Mouse (Mus musculus) forebrain, embryonic 12.5 days (tissue): ENCODE results near the gene Aaas. TPM values are rescaled to one million over a fixed set of nuclear protein-coding genes. Genes with fewer than 3 reads are reported as not detected.

Experiments
- ATAC-seq: fragments of 200-750 bp; cut with Nextera tagmentation; 2 replicates; pipeline ENCODE4 v1.8.0; 2017; ENCODE audit warnings: moderate TSS enrichment; ENCODE audit not compliant: low FRiP score
- H3K27ac ChIP-seq: fragments of 300-500 bp; sonication (generic); 2 replicates; pipeline ENCODE4 v1.5.1; 2016; ENCODE audit warnings: mild to moderate bottlenecking
- H3K27me3 ChIP-seq: fragments of 300-500 bp; sonication (generic); 2 replicates; pipeline ENCODE4 v1.6.1; 2016; ENCODE audit warnings: mild to moderate bottlenecking
- H3K36me3 ChIP-seq: fragments of 300-500 bp; sonication (generic); replicated peaks from 2 replicates; pipeline ENCODE4 v1.6.1; 2016; ENCODE audit warnings: mild to moderate bottlenecking
- H3K4me1 ChIP-seq: fragments of 300-500 bp; sonication (generic); 2 replicates; pipeline ENCODE4 v1.6.1; 2016
- H3K4me2 ChIP-seq: fragments of 300-500 bp; sonication (generic); 2 replicates; pipeline ENCODE4 v1.6.1; 2016; ENCODE audit warnings: mild to moderate bottlenecking, moderate library complexity
- H3K4me3 ChIP-seq: fragments of 300-500 bp; sonication (generic); replicated peaks from 2 replicates; pipeline ENCODE4 v1.5.1; 2016; ENCODE audit warnings: mild to moderate bottlenecking
- H3K9ac ChIP-seq: fragments of 300-500 bp; sonication (generic); 2 replicates; pipeline ENCODE4 v1.6.1; 2016; ENCODE audit warnings: mild to moderate bottlenecking
- H3K9me3 ChIP-seq: fragments of 300-500 bp; sonication (generic); 2 replicates; pipeline ENCODE4 v1.6.1; 2016
- WGBS: fragments of 180-500 bp; shearing (Covaris S2); methylation state at CpG from one replicate; pipeline ENCODE4 v1.1.7; 2016; 5-methylcytosine and 5-hydroxymethylcytosine counted together
- polyA plus RNA-seq: library from polyadenylated mRNA; unstranded; fragments of >200 nt; fragmentation: Nextera tagmentation; extraction: Ambion mirVana; gene quantifications from 2 replicates; pipeline ENCODE4 v1.2.1, GENCODE M21; 2016

Gene Aaas
- polyA plus RNA-seq, 1 experiment from 2014 or later = 75.0 TPM

DNA sequence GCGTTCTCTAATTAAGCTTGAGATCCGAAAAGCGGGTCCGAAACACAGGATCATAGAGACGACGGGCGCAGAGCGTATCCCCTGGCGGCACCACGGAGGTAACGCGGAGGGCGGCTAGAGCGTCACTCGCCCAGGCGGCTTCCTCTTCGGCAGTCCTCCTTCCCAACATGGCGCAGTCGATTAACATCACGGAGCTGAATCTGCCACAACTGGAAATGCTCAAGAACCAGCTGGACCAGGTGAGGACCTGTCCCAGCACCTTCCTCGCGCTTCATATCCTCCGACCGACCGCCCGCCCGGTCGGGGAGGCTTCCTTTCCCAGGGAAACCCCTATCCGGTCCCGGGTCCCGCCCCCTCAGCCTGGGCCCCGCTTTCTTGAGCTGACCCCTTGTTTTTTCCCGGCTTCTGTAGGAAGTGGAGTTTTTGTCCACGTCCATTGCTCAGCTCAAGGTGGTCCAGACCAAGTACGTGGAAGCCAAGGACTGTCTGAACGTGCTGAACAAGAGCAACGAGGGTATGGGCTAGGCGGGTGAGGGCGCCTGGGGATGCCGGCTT lies 24.5 kb downstream of the Aaas start, which contains the start of gene Pfdn5:
Gene Pfdn5 (plus strand): TSS at position 95 of the 555 bp plus-strand sequence.
- peak within 1 kb of the TSS; percentile 83 for H3K4me3 ChIP-seq
- peak within 1 kb of the TSS; percentile 68 for H3K27ac ChIP-seq
- H3K4me1 ChIP-seq = peaks cover 14% of the 10 kb centered on the region
- peak within 1 kb of the TSS; percentile 75 for H3K4me2 ChIP-seq
- H3K9me3 ChIP-seq = no peaks in the 10 kb centered on the region
- peaks cover 62% of the 10 kb centered on the region for H3K36me3 ChIP-seq
- no peaks in the 10 kb centered on the region for H3K27me3 ChIP-seq
- peak; percentile 94 for ATAC-seq
- WGBS = under 1% methylated on average over 40 of the region's 40 CpGs
- peak within 1 kb of the TSS; percentile 87 for H3K9ac ChIP-seq

DNA sequence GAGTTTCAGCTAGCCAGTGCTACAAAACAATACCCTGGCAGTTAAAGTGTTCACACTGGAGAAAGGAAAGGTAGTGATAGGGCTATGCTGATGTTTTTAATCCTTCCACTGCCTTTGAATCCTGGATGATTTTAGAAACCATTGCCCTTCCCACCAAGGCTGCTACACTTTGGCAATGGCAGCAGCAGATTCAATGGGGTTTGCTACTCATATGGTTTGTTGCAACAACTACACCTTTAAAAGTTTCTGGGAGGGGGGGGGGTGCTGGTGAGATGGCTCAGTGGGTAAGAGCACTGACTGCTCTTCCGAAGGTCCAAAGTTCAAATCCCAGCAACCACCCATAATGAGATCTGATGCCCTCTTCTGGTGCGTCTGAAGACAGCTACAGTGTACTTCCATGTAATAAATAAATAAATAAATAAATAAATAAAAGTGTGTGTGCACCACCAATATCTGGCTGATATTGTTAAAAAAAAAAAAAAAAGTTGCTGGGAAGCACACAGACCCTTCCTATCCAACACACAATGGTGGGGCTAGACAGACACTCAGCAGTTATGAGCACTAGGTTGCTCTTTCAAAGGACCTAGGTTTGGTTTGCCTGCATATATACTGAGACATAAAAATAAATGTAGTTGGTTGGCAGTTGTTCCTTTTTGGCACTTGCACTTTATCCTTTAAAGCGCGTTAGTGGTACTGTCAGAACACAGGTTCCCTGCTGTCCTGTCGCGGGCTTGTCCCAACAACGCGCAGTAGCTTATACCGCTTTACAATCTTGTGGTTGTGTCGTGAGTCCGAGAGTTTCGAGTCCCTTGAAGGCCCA lies 25.7 kb downstream of the Aaas start:
- peak overlapping the region; percentile 75 for H3K4me2 ChIP-seq
- WGBS = 77% methylated on average over 12 of the region's 12 CpGs
- no peak overlapping the region for H3K9ac ChIP-seq
- H3K9me3 ChIP-seq = no peaks in the 10 kb centered on the region
- peaks cover 66% of the 10 kb centered on the region for H3K36me3 ChIP-seq
- H3K27ac ChIP-seq = no peak overlapping the region
- no peak for ATAC-seq
- H3K27me3 ChIP-seq = no peaks in the 10 kb centered on the region
- H3K4me1 ChIP-seq = peaks cover 13% of the 10 kb centered on the region
- no peak overlapping the region; the same call in 1 of the 2 replicates for H3K4me3 ChIP-seq

DNA sequence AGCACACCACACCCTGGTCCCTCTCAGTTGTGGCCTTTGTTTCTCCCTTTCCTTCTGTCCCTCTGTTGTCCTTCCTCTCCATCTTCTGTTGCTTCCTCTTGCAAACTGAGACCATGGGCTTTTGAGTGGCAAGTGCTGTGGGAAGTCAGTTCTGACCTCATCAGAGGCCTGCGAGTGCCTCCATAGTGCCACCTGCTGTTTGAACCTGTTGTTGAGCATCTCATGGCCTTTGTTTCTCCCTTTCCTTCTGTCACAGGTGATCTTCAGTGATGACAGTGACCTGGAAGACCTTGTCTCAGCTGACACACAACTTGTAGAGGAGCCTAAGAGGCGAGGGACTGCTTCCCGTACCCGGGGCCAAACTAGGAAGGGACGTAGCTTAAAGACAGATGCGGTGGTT lies 34.3 kb downstream of the Aaas start:
- Histone ChIP-seq H3K36me3 (peaks cover 92% of the 10 kb centered on the region), H3K27me3 (no peaks in the 10 kb centered on the region), H3K9me3 (no peaks in the 10 kb centered on the region), H3K9ac (no peak overlapping the region), H3K27ac (no peak overlapping the region), H3K4me3 (no peak overlapping the region), H3K4me2 (no peak overlapping the region), H3K4me1 (no peaks in the 10 kb centered on the region)
- ATAC-seq = no peak
- 88% methylated on average over 6 of the region's 6 CpGs for WGBS

DNA sequence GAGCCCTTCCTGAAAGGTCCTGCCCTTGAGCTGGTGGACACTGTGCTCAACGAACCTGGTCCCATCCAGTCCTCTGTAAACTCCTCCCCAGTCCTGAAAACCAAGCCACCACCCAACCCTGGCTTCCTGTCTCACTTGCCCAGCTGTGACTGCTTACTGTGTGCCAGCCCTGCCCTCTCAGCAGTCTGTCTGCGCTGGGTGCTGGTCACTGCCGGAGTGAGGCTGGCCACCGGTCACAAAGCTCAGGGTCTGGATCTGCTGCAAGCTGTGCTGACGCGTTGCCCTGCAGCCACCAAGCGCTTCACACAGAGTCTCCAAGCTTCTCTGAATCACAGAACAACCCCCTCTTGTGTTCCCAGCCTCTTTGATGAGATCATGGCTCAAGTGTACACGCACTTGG lies 35.3 kb downstream of the Aaas start:
- H3K4me1 ChIP-seq = no peaks in the 10 kb centered on the region
- no peak overlapping the region for H3K4me2 ChIP-seq
- WGBS = 94% methylated on average over 8 of the region's 8 CpGs
- no peak for ATAC-seq
- no peaks in the 10 kb centered on the region for H3K9me3 ChIP-seq
- peaks cover 90% of the 10 kb centered on the region for H3K36me3 ChIP-seq
- no peak overlapping the region for H3K27ac ChIP-seq
- H3K4me3 ChIP-seq = no peak overlapping the region
- no peaks in the 10 kb centered on the region for H3K27me3 ChIP-seq
- 0 out of 2 replicates have a peak overlapping the region, but pooled peaks have one; percentile 7 for H3K9ac ChIP-seq

DNA sequence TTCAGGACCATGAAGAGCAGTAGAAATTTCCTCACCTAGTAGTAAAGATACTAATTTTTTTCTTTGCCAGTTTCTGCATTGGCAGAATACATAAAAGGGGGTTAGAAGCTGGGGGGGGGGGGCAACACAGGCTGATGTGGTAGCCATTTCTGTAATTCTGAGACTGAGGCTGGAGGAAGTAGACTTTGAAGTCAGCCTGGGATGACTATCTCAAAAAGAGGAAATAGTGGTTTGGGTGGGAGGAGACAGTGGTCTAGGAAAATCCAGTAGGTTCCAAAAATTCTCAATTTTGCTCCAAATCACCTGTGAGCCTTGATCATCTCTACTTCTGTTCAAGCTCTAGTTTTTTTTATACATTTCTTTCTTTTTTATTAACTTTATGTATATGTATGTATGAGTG lies 39.1 kb downstream of the Aaas start:
- no peak for ATAC-seq
- Histone ChIP-seq H3K27me3 (no peaks in the 10 kb centered on the region), H3K9me3 (no peaks in the 10 kb centered on the region), H3K4me1 (no peaks in the 10 kb centered on the region), H3K4me2 (no peak overlapping the region), H3K9ac (no peak overlapping the region), H3K36me3 (peaks cover 88% of the 10 kb centered on the region), H3K27ac (no peak overlapping the region), H3K4me3 (no peak overlapping the region)

DNA sequence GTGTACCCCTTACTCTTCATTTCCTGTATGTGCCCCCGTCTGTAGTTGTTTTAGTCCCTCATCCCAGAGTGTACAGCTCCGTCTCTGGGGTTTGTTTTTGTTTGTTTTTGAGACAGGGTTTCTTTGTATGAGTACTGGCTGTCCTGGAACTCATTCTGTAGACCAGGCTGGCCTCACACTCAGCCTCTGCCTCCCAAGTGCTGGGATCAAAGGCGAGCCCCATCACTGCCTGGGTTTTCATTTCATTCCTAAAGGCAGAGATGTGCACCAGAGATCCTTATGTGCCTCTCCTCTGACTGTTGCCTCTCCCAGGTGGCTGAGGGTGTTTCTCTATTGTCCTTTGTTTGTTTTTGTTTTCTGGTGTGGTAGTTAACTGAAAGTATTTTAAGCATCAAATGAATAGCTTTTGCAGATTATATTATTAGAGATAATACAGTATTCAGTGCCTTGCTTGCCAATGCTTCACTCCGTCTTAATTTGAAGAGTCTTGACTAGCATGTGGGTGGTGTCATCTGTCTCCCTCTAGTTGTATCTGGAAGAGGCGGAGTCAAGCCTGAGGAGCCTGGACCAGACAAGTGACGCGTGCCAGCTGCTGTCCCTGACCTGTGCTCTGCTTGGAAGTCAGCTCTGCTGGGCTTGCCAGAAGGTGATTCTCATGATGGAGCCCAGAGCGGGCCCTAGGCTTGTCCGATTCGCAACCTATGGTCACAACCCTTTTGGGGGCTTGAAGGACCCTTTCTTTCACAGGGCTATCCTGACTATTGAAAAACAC lies 40.3 kb downstream of the Aaas start:
- no peak overlapping the region for H3K27ac ChIP-seq
- no peak overlapping the region for H3K9ac ChIP-seq
- no peak overlapping the region for H3K4me2 ChIP-seq
- no peaks in the 10 kb centered on the region for H3K27me3 ChIP-seq
- no peaks in the 10 kb centered on the region for H3K4me1 ChIP-seq
- H3K9me3 ChIP-seq = no peaks in the 10 kb centered on the region
- WGBS = 93% methylated on average over 10 of the region's 10 CpGs
- no peak overlapping the region for H3K4me3 ChIP-seq
- peaks cover 88% of the 10 kb centered on the region for H3K36me3 ChIP-seq
- no peak for ATAC-seq

DNA sequence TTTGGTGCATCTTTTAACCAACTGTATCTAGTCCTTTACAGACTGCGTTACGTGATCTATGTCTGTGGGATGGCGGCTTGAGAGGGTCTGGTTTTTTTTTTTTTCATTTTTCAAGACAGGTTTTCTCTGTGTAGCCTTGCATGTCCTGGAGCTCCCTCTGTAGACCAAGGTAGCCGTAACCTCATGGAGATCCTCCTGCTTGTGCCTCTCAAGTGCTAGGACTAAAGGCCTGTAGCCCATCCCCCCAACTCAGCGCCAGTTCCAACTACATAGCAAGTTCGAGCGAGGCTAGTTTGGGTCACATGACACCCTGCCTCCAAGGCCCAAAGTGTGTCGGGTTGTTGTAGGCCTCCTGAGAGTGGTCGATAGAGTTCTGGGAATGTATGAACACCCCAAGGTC lies 41.9 kb downstream of the Aaas start:
- no peak for ATAC-seq
- Histone ChIP-seq H3K4me2 (no peak overlapping the region), H3K36me3 (peaks cover 87% of the 10 kb centered on the region), H3K4me1 (no peaks in the 10 kb centered on the region), H3K9ac (no peak overlapping the region), H3K27ac (no peak overlapping the region), H3K27me3 (no peaks in the 10 kb centered on the region), H3K9me3 (no peaks in the 10 kb centered on the region), H3K4me3 (no peak overlapping the region)
- 91% methylated on average over 9 of the region's 9 CpGs for WGBS

DNA sequence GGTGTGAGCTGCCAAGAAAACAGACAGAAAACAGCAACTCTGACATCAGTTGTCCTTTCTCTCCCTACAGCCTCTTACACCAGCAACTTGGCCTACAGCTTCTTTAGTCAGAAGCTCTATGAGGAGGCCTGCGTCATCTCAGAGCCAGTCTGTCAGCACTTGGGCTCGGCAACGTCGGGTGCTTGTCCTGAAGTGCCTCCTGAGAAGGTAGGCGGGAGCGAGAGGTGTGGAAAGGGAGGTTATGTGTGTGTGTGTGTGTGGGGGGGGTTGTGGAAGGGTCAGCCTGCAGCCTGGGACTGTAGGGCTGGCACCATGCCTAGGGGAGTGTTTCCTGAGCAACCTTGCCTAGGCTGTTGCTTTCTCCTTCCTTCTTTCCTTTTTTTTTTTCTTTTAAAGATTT lies 48.0 kb downstream of the Aaas start:
- no peaks in the 10 kb centered on the region for H3K27me3 ChIP-seq
- H3K4me1 ChIP-seq = no peaks in the 10 kb centered on the region
- no peak overlapping the region for H3K4me2 ChIP-seq
- no peak overlapping the region for H3K4me3 ChIP-seq
- H3K36me3 ChIP-seq = peaks cover 87% of the 10 kb centered on the region
- no peak for ATAC-seq
- no peaks in the 10 kb centered on the region for H3K9me3 ChIP-seq
- no peak overlapping the region for H3K9ac ChIP-seq
- WGBS = 97% methylated on average over 6 of the region's 6 CpGs
- no peak overlapping the region for H3K27ac ChIP-seq

DNA sequence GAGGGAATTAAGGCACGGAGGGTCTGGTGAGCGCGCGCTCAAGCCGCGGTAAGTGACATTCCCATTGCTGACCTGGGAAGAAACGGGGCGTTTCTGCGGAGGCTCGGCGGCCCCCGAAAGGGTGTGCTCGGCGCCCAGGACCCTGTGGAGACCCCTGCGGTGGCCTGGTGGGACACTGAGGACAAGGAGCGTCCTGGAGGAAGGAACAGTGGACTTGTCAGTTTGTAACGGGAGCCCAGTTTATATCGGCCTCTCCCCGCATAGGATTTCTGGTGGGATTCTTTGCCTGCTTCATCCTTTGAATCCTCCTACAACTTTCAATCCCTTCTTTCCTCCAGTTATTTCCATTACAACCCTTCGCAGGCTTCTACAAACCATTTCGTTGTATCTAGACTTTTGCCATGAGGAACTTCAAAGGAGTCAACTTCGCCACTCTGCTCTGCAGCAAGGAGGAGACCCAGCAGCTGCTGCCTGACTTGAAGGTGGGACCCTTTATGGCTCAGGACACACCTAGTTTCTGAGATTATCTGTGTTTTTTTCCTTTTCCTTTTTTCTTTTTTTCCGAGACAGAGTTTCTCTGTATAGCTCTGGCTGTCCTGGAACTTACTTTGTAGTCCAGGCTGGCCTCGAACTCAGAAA lies 54.1 kb downstream of the Aaas start:
- Histone ChIP-seq H3K27me3 (no peaks in the 10 kb centered on the region), H3K4me1 (peaks cover 12% of the 10 kb centered on the region), H3K9me3 (no peaks in the 10 kb centered on the region), H3K4me3 (peak overlapping the region; percentile 68), H3K36me3 (peaks cover 36% of the 10 kb centered on the region), H3K27ac (no peak overlapping the region), H3K9ac (peak overlapping the region; percentile 63), H3K4me2 (peak overlapping the region; percentile 93)
- WGBS = 4% methylated on average over 24 of the region's 24 CpGs
- ATAC-seq = peak; percentile 70

DNA sequence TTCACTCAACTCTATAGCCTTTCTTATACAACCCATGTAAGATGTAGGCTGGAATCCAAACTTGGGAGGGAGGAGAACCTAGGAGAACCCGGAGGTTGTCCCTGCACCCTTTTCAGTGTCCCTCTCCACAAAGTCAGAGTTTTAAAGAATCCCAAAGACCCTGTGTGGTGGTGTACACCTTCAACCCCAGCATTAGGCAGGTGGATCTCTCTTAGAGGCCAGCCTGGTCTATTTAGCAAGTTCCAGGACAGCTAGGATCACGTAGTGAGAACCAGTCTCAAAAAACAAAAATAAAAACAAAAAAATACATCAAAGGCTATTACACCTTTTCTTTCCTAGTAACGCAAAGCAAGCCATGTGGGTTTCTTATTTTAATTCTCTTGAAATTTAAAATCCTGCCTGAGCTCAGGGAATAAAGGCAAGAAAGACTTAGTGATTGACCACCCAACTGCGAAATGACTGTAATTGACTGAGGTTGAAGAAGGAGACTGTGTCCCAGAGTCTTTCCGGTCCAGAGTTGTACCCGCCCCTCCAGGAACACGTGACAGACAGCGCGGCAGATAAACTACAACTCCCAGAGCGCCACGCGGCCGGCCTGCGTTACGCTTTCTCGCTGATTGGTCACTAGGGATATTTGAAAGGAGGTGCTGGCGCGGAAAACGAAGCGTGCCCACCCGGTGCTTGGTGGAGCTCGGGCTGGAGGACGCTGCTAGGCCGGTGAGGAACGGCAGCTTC lies 54.8 kb downstream of the Aaas start, which contains the start of gene Espl1:
Gene Espl1 (plus strand): TSS at position 634 of the 735 bp plus-strand sequence.
- peak; percentile 99 for ATAC-seq
- Histone ChIP-seq H3K4me2 (peak within 1 kb of the TSS; percentile 93), H3K4me1 (peaks cover 12% of the 10 kb centered on the region), H3K9me3 (no peaks in the 10 kb centered on the region), H3K36me3 (peaks cover 29% of the 10 kb centered on the region), H3K4me3 (peak within 1 kb of the TSS; percentile 68), H3K27me3 (no peaks in the 10 kb centered on the region), H3K9ac (peak within 1 kb of the TSS; percentile 63), H3K27ac (0 out of 2 replicates have a peak within 1 kb of the TSS, but pooled peaks have one; percentile 31)
- WGBS = 7% methylated on average over 25 of the region's 25 CpGs
